Mouse (Mus musculus) hindbrain, postnatal 0 days (tissue): ENCODE results near the gene Gm13278. TPM values are rescaled to one million over a fixed set of nuclear protein-coding genes. Genes with fewer than 3 reads are reported as not detected.
"Not testable (repeated sequence)": the region's sequence is repeated elsewhere in the genome, so short reads cannot be mapped to it uniquely, and the experiment has no call there.

Experiments used
- ATAC-seq: fragments of 200-750 bp; cut with Nextera tagmentation; 2 replicates; pipeline ENCODE4 v1.8.0; 2017; ENCODE audit warnings: mild to moderate bottlenecking, moderate TSS enrichment, moderate library complexity
- DNase-seq: peaks from one replicate; pipeline ENCODE4 v3.0.0-alpha.2; 2015; ENCODE audit warnings: low spot score
- H3K27ac ChIP-seq: fragments of 300-500 bp; sonication (generic); 2 replicates; pipeline ENCODE4 v1.5.1; 2014; ENCODE audit warnings: mild to moderate bottlenecking
- H3K27me3 ChIP-seq: fragments of 300-500 bp; sonication (generic); 2 replicates; pipeline ENCODE4 v1.6.1; 2014; ENCODE audit warnings: low read length, mixed read lengths; ENCODE audit not compliant: insufficient read depth
- H3K36me3 ChIP-seq: fragments of 300-500 bp; sonication (generic); 2 replicates; pipeline ENCODE4 v1.6.1; 2014; ENCODE audit warnings: low read length, mixed read lengths; ENCODE audit not compliant: insufficient read depth
- H3K4me1 ChIP-seq: fragments of 300-500 bp; sonication (generic); 2 replicates; pipeline ENCODE4 v1.6.1; 2014; ENCODE audit warnings: antibody characterized with exemption, low read length, mixed read lengths; ENCODE audit not compliant: insufficient read depth
- H3K4me2 ChIP-seq: fragments of 300-500 bp; sonication (generic); 2 replicates; pipeline ENCODE4 v1.6.1; 2014; ENCODE audit warnings: low read depth, mild to moderate bottlenecking, low read length, moderate library complexity, mixed read lengths
- H3K4me3 ChIP-seq: fragments of 300-500 bp; sonication (generic); 2 replicates; pipeline ENCODE4 v1.5.1; 2014; ENCODE audit warnings: low read length
- H3K9ac ChIP-seq: fragments of 300-500 bp; sonication (generic); replicated peaks from 2 replicates; pipeline ENCODE4 v1.6.1; 2014; ENCODE audit warnings: mild to moderate bottlenecking, low read length, moderate library complexity, mixed read lengths
- H3K9me3 ChIP-seq: fragments of 300-500 bp; sonication (generic); 2 replicates; pipeline ENCODE4 v1.6.1; 2016; ENCODE audit warnings: low read length, mixed read lengths
- CTCF ChIP-seq: IDR thresholded peaks from 2 replicates; pipeline ENCODE4 v1.5.1; 2016; ENCODE audit warnings: antibody characterized with exemption, control low read depth, low read depth
- WGBS: fragments of 180-500 bp; shearing (Covaris S2); extraction: QIAGEN DNeasy Blood & Tissue Kit; methylation state at CpG from one replicate; pipeline ENCODE4 v1.1.7; 2014; 5-methylcytosine and 5-hydroxymethylcytosine counted together
- polyA plus RNA-seq: library from polyadenylated mRNA; unstranded; fragments of >200 nt; fragmentation: Nextera tagmentation; extraction: Ambion mirVana; gene quantifications from 2 replicates; pipeline ENCODE4 v1.2.1, GENCODE M21; 2015
- total RNA-seq: library from RNA; depleted of rRNA; stranded (reverse); fragments of >200 nt; gene quantifications from 2 replicates; pipeline ENCODE4 v1.2.3, GENCODE M21; 2014; rRNA removed

The Gm13278 gene
- total RNA-seq: not detected in 2 replicates
- not detected in 2 replicates for polyA plus RNA-seq

DNA sequence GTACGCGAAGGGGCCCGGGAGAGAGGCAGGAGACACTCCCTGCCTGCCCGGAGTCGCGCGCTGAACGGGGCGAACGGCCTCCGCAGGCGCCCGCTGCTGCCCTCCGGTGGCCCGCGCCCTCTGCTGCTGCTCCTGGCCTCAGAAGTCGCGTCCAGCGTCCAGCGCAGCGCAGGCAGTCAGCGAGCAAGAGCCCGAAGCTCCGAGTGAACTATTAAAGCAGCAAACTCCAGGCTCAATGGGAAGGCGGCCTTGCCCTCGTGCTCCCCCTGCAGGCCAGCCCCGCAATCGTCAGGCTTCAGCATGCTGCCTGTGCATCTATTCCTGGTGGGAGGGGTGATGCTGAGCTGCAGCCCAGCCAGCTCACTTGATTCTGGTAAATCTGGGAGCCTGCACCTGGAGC is at the start of gene Gm13278:
TSS of gene Gm13278 (plus strand) at position 301 of the 400 bp plus-strand sequence.
- not testable (repeated sequence) for ATAC-seq, DNase-seq, H3K9me3 ChIP-seq, H3K4me3 ChIP-seq, H3K9ac ChIP-seq, H3K27me3 ChIP-seq, H3K36me3 ChIP-seq, H3K4me1 ChIP-seq, H3K27ac ChIP-seq, H3K4me2 ChIP-seq
- WGBS: no CpG with 5 or more reads among the region's 28 CpGs

DNA sequence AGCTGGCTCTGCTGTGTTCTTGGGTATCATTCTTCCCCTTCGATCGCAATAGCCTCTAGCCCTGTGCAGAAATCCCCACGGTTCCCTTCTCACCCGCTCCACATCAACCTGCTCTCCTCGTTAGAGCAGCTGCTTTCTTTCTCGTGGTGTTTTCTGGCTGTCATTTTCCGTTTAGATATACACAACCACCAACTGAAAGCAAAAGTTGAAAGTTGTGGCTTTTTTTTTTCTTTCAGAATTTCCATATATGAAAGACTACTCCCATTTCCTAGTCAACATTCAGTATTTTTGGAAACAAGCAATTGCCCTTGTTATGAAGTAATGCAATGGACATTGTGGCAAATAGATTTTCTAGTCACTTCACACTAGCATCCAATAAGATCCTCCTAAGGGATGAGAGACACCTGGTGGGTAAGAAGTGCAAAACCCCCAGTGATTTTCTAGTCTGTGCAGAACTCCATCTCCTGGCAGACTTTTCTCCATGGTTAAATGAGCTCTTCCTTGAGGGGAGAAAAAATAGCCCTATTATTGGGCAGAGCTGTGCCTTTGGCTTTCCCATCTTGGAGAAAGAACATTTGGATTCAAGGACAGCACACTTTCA is 48.5 kb upstream of the Gm13278 start:
- no peaks in the 10 kb centered on the region for H3K27me3 ChIP-seq
- no peaks in the 10 kb centered on the region for H3K4me1 ChIP-seq
- no peaks in the 10 kb centered on the region for H3K36me3 ChIP-seq
- TF ChIP-seq CTCF: peak; percentile 39; the same call in 1 of the 2 replicates
- ATAC-seq: no peak
- DNase-seq: no peak
- H3K4me2 ChIP-seq: no peak overlapping the region
- no peaks in the 10 kb centered on the region for H3K9me3 ChIP-seq
- no peak overlapping the region for H3K9ac ChIP-seq
- no peak overlapping the region for H3K27ac ChIP-seq
- WGBS: 80% methylated on average over 7 of the region's 7 CpGs
- H3K4me3 ChIP-seq: no peak overlapping the region

DNA sequence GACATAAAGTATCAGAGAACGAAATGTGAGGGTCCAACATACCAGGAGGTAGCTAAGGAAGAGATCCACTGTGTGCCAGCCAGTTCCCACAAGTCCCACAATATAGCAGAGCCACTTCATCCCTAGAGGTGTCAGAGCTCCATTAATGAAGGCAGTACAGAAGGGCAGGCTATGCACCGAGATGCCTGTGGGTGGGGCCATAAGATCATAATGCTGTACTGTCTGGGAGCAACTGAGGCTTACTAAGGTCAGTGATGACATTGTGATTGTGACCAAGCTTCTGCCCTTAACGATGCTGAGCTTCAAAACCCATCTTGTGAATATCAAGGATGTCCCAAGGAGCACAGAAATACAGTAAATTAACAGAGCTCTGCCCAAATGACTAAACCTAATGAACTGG is 47.1 kb upstream of the Gm13278 start:
- no peaks in the 10 kb centered on the region for H3K4me1 ChIP-seq
- TF ChIP-seq CTCF: no peak
- 79% methylated on average over 3 of the region's 3 CpGs for WGBS

DNA sequence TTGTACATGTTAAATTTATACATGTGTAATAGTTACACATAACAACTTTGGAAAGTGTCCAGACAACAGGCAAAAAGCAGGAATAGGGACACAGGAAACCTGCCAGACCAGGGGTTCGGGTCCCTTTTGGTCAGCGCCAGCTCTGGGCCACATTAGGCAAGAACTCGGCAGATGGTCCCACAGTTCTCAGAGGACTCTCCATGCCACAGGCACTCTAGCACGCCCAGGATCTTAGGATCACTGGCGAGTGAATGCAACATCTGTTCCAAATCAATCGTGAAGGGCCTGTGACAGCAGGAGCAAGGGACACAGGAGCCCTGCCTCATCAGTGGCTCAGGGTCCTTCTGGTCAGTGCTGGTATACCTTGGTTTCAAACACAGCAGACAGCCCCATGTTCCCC is 41.4 kb upstream of the Gm13278 start:
- Histone ChIP-seq H3K4me1 (no peaks in the 10 kb centered on the region), H3K9me3 (no peaks in the 10 kb centered on the region), H3K4me3 (no peak overlapping the region), H3K27ac (no peak overlapping the region), H3K36me3 (no peaks in the 10 kb centered on the region), H3K27me3 (no peaks in the 10 kb centered on the region), H3K4me2 (no peak overlapping the region), H3K9ac (no peak overlapping the region)
- WGBS: 63% methylated on average over 6 of the region's 6 CpGs
- DNase-seq (no peak), ATAC-seq (no peak)
- no peak for TF ChIP-seq CTCF

More for the DNA sequence above, 47.1 kb upstream of the Gm13278 start:
- no peaks in the 10 kb centered on the region for H3K36me3 ChIP-seq
- no peak overlapping the region for H3K4me2 ChIP-seq
- no peak overlapping the region for H3K4me3 ChIP-seq
- DNase-seq (no peak), ATAC-seq (no peak)
- H3K9me3 ChIP-seq: no peaks in the 10 kb centered on the region
- H3K27ac ChIP-seq: no peak overlapping the region
- H3K9ac ChIP-seq: no peak overlapping the region
- no peaks in the 10 kb centered on the region for H3K27me3 ChIP-seq

DNA sequence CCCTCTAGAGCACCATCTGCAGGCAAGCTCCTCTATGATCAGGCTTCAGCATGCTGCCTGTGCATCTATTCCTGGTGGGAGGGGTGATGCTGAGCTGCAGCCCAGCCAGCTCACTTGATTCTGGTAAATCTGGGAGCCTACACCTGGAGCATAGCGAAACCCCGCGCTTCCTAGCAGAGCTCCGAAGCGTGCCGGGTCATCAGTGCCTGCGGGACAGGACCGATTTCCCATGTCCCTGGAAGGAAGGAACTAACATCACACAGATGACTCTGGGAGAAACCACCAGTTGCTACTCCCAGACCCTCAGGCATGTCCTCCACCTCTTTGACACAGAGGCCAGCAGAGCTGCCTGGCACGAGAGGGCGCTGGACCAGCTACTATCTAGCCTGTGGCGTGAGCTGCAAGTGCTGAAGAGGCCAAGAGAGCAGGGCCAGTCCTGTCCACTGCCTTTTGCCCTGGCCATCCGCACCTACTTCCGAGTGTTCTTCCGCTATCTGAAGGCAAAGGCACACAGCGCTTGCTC is 36.5 kb upstream of the Gm13278 start, which contains the start of gene Gm13271:
TSS of gene Gm13271 (plus strand) at position 51 of the 523 bp plus-strand sequence.
- not testable (repeated sequence) for ATAC-seq, DNase-seq
- 77% methylated on average over 13 of the region's 15 CpGs for WGBS

DNA sequence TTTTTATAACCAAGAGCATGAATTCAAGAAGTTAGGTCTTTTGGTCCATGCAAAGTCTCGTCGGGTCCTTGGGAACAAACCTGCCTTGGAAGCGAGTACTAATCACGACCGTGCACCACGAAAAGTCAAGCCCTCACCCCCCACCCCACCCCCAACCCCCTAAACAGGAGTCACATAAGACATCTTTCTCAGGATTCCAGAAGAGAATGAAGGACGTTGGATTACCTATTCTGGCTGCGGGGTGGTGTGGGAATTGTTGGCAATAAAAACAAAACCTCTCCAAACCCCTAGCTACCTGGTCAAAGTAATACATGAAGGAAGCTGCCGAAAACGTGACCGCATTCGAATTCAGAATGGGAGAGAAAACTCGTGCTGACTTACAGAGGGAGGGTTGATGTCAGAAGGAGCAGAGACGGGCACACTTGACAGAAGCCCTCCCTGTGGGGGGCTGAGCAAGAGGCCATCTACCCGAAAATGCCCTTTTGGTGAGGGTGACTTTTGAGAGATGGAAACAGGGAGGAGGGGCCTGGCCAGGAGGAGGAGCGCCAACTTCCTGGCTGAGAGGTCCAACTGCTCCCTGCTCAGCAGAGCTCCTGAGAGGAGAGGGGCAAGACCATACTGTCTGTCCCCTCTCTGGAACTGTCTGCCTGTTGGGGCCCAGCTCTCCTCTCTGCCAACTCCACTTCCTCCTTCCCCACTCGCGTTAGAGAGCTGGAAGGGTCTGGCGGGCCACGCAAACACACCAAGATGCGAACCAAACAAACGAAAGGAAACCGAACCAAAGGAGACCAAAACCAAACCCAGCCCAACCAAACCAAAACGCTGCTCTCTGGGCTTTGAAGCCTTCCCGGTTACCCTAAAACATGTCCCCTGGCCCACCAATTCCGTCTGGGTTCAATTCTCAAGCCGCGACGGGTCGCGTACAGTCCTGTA is 34.5 kb upstream of the Gm13278 start:
- Histone ChIP-seq H3K4me2 (peak overlapping the region; percentile 63), H3K27ac (peak overlapping the region; percentile 78), H3K9ac (peak overlapping the region; percentile 37), H3K4me3 (peak overlapping the region; percentile 41)
- not testable (repeated sequence) for ATAC-seq, H3K9me3 ChIP-seq, H3K27me3 ChIP-seq, H3K36me3 ChIP-seq, H3K4me1 ChIP-seq
- WGBS: 12% methylated on average over 28 of the region's 31 CpGs
- DNase-seq: peak; percentile 1

More for the DNA sequence above, 36.5 kb upstream of the Gm13278 start, which contains the start of gene Gm13271:
- H3K4me3 ChIP-seq, H3K27ac ChIP-seq, H3K9me3 ChIP-seq, H3K27me3 ChIP-seq, H3K9ac ChIP-seq, H3K4me1 ChIP-seq, H3K36me3 ChIP-seq, H3K4me2 ChIP-seq: not testable (repeated sequence)
